Mouse (Mus musculus) lung, embryonic 16.5 days (tissue): Measurements from ENCODE around the gene Ech1. TPM values are rescaled to one million over a fixed set of nuclear protein-coding genes. Genes with fewer than 3 reads are reported as not detected.
A peak's percentile ranks its signal among the peaks of the same experiment; 100 is the strongest.

Source experiments
- ATAC-seq: fragments of 200-750 bp; cut with Nextera tagmentation; 2 replicates; pipeline ENCODE4 v1.8.0; 2017; ENCODE audit warnings: low read depth, mild to moderate bottlenecking, moderate library complexity
- H3K27ac ChIP-seq: fragments of 300-500 bp; sonication (generic); 2 replicates; pipeline ENCODE4 v1.5.1; 2014; ENCODE audit warnings: mild to moderate bottlenecking, control low read depth, low read length
- H3K27me3 ChIP-seq: fragments of 300-500 bp; sonication (generic); 2 replicates; pipeline ENCODE4 v1.6.1; 2014; ENCODE audit warnings: low read depth, low read length, mixed read lengths; ENCODE audit not compliant: control insufficient read depth, insufficient read depth
- H3K36me3 ChIP-seq: fragments of 300-500 bp; sonication (generic); 2 replicates; pipeline ENCODE4 v1.6.1; 2014; ENCODE audit warnings: low read length; ENCODE audit not compliant: control insufficient read depth, insufficient read depth
- H3K4me1 ChIP-seq: fragments of 300-500 bp; sonication (generic); replicated peaks from 2 replicates; pipeline ENCODE4 v1.6.1; 2014; ENCODE audit warnings: low read length, mixed read lengths; ENCODE audit not compliant: control insufficient read depth, insufficient read depth
- H3K4me2 ChIP-seq: fragments of 300-500 bp; sonication (generic); 2 replicates; pipeline ENCODE4 v1.6.1; 2014; ENCODE audit warnings: low read depth, low read length, control low read depth
- H3K4me3 ChIP-seq: fragments of 300-500 bp; sonication (generic); 2 replicates; pipeline ENCODE4 v1.5.1; 2014; ENCODE audit warnings: mild to moderate bottlenecking, low read length, control low read depth
- H3K9ac ChIP-seq: fragments of 300-500 bp; sonication (generic); 2 replicates; pipeline ENCODE4 v1.6.1; 2014; ENCODE audit warnings: low read length, control low read depth
- H3K9me3 ChIP-seq: fragments of 300-500 bp; sonication (generic); 2 replicates; pipeline ENCODE4 v1.6.1; 2016; ENCODE audit warnings: low read length; ENCODE audit not compliant: control insufficient read depth
- WGBS: fragments of 180-500 bp; shearing (Covaris S2); extraction: QIAGEN DNeasy Blood & Tissue Kit; methylation state at CpG from one replicate; pipeline ENCODE4 v1.1.7; 2014; 5-methylcytosine and 5-hydroxymethylcytosine counted together
- polyA plus RNA-seq: library from polyadenylated mRNA; unstranded; fragments of >200 nt; fragmentation: Nextera tagmentation; extraction: Ambion mirVana; gene quantifications from 2 replicates; pipeline ENCODE4 v1.2.1, GENCODE M21; 2015

Gene Ech1
- polyA plus RNA-seq, 1 experiment from 2014 or later = 184 TPM

GRCm38 (mm10) chr7:28809401-28810089 lies 15.5 kb upstream of the Ech1 start:
- Histone ChIP-seq H3K4me3 (peak overlapping the region; percentile 84), H3K36me3 (peaks cover 23% of the 10 kb centered on the region), H3K9me3 (no peaks in the 10 kb centered on the region), H3K27me3 (no peaks in the 10 kb centered on the region), H3K4me2 (peak overlapping the region; percentile 98), H3K27ac (peak overlapping the region; percentile 100), H3K9ac (peak overlapping the region; percentile 98), H3K4me1 (peaks cover 32% of the 10 kb centered on the region)
- peak; percentile 12 for ATAC-seq
- under 1% methylated on average over 35 of the region's 35 CpGs for WGBS

GRCm38 (mm10) chr7:28810107-28811066 lies 14.6 kb upstream of the Ech1 start:
- H3K9me3 ChIP-seq = no peaks in the 10 kb centered on the region
- ATAC-seq = peak; percentile 91
- H3K27me3 ChIP-seq = no peaks in the 10 kb centered on the region
- WGBS = under 1% methylated on average over 65 of the region's 70 CpGs
- peak overlapping the region; percentile 100 for H3K27ac ChIP-seq
- peak overlapping the region; percentile 84 for H3K4me3 ChIP-seq
- H3K4me1 ChIP-seq = peaks cover 35% of the 10 kb centered on the region
- peaks cover 32% of the 10 kb centered on the region for H3K36me3 ChIP-seq
- peak overlapping the region; percentile 98 for H3K9ac ChIP-seq
- H3K4me2 ChIP-seq = peak overlapping the region; percentile 98

GRCm38 (mm10) chr7:28811228-28811627 lies 13.8 kb upstream of the Ech1 start:
- peak; percentile 61 for ATAC-seq
- H3K36me3 ChIP-seq = peaks cover 40% of the 10 kb centered on the region

GRCm38 (mm10) chr7:28811640-28812275 lies 13.3 kb upstream of the Ech1 start:
- Histone ChIP-seq H3K9ac (peak overlapping the region; percentile 97), H3K4me2 (peak overlapping the region; percentile 89), H3K27me3 (no peaks in the 10 kb centered on the region), H3K9me3 (no peaks in the 10 kb centered on the region), H3K4me3 (peak overlapping the region; percentile 84), H3K4me1 (peaks cover 35% of the 10 kb centered on the region), H3K27ac (peak overlapping the region; percentile 99), H3K36me3 (peaks cover 45% of the 10 kb centered on the region)
- no peak for ATAC-seq
- 2% methylated on average over 7 of the region's 7 CpGs for WGBS

More at GRCm38 (mm10) chr7:28811228-28811627, 13.8 kb upstream of the Ech1 start:
- no peaks in the 10 kb centered on the region for H3K9me3 ChIP-seq
- no peaks in the 10 kb centered on the region for H3K27me3 ChIP-seq
- H3K4me3 ChIP-seq = peak overlapping the region; percentile 84
- H3K27ac ChIP-seq = peak overlapping the region; percentile 99
- WGBS = under 1% methylated on average over 40 of the region's 40 CpGs
- H3K4me1 ChIP-seq = peaks cover 35% of the 10 kb centered on the region
- peak overlapping the region; percentile 97 for H3K9ac ChIP-seq
- H3K4me2 ChIP-seq = peak overlapping the region; percentile 89

- no peak for ATAC-seq
- H3K27ac ChIP-seq = no peak overlapping the region; the same call in 1 of the 2 replicates
- H3K4me1 ChIP-seq = peaks cover 39% of the 10 kb centered on the region
- peak overlapping the region; percentile 97 for H3K9ac ChIP-seq
- WGBS = 39% methylated on average over 4 of the region's 4 CpGs
- H3K4me2 ChIP-seq = peak overlapping the region; percentile 89
- no peaks in the 10 kb centered on the region for H3K27me3 ChIP-seq
- H3K4me3 ChIP-seq = peak overlapping the region; percentile 84
- no peaks in the 10 kb centered on the region for H3K9me3 ChIP-seq
- peaks cover 52% of the 10 kb centered on the region for H3K36me3 ChIP-seq
These were observed 12.6 kb upstream of the Ech1 start for GRCm38 (mm10) chr7:28812436-28812835.

GRCm38 (mm10) chr7:28812949-28813348 lies 12.1 kb upstream of the Ech1 start:
- Histone ChIP-seq H3K4me3 (peak overlapping the region; percentile 84), H3K4me1 (peaks cover 36% of the 10 kb centered on the region), H3K9me3 (no peaks in the 10 kb centered on the region), H3K27me3 (no peaks in the 10 kb centered on the region), H3K9ac (peak overlapping the region; percentile 97; the same call in 1 of the 2 replicates), H3K4me2 (peak overlapping the region; percentile 89), H3K27ac (no peak overlapping the region), H3K36me3 (peaks cover 57% of the 10 kb centered on the region)
- WGBS = 67% methylated on average over 5 of the region's 5 CpGs
- no peak for ATAC-seq

GRCm38 (mm10) chr7:28814306-28815034 lies 10.5 kb upstream of the Ech1 start:
- no peaks in the 10 kb centered on the region for H3K27me3 ChIP-seq
- 86% methylated on average over 5 of the region's 5 CpGs for WGBS
- peaks cover 40% of the 10 kb centered on the region for H3K4me1 ChIP-seq
- H3K4me2 ChIP-seq = no peak overlapping the region
- H3K27ac ChIP-seq = no peak overlapping the region
- no peak overlapping the region for H3K9ac ChIP-seq
- H3K4me3 ChIP-seq = no peak overlapping the region
- peaks cover 69% of the 10 kb centered on the region for H3K36me3 ChIP-seq
- H3K9me3 ChIP-seq = no peaks in the 10 kb centered on the region
- no peak for ATAC-seq

- Histone ChIP-seq H3K9me3 (no peaks in the 10 kb centered on the region), H3K36me3 (peaks cover 76% of the 10 kb centered on the region), H3K9ac (no peak overlapping the region), H3K27me3 (no peaks in the 10 kb centered on the region), H3K4me2 (no peak overlapping the region), H3K4me3 (no peak overlapping the region), H3K4me1 (peaks cover 46% of the 10 kb centered on the region), H3K27ac (no peak overlapping the region)
- 84% methylated on average over 9 of the region's 9 CpGs for WGBS
- ATAC-seq = no peak
These were observed 9.8 kb upstream of the Ech1 start for GRCm38 (mm10) chr7:28815230-28815629.
